Mouse (Mus musculus) frontal cortex, postnatal 10 days (tissue): Measurements from ENCODE around the gene Ppp1r12c.
"Not testable (repeated sequence)": the region's sequence is repeated elsewhere in the genome, so short reads cannot be mapped to it uniquely, and the experiment has no call there.

Experiments
- DNase-seq, 2 experiments: peaks; one replicate each; pipeline ENCODE4 v3.0.0; 2022; ENCODE audit warnings: low spot score in 2 of 2, mixed read lengths in 1 of 2

Ppp1r12c gene

DNA sequence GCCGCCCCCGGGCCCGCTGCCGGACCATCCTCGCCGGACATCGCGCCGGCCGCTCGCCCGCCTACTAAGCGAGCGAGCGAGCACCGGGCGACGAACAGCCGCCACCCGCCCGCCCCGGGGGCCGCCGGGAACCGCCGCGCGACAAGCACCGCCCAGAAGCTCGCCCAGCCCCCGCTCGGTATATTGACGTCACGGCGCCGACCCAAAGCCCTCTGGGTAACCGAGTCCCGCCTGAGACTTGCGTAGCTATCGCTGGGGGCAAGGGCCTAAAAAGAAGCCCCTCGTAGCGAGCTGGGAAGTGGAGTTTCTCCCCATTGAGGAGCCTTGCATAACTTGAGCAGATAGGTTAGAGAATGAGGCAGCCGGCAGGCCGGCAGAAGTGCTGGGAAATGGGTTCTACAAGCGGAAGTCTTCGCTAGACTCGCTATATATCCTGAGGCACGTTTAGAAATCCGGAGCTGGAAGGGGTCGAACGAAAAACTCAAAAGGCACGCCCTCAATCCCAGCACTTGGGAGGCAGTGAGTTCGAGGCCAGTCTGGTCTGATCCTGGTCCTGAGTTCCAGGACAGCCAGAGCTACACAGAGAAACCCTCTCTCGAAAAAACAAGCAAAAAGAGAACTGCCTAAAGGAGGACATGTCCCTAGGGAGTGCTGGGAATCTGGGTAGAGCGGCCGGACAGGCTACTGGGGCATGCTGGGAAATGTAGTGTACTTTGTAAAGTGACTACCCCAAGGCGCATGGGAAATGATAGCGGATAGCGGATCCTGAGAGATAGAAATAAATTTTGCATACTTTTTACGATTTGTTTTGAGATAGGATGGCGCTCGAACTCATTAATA, at the start of gene Ppp1r12c:
Gene Ppp1r12c (minus strand): TSS at position 123 of the 840 bp plus-strand sequence.
- peak; percentile 90 to 96 for DNase-seq

DNA sequence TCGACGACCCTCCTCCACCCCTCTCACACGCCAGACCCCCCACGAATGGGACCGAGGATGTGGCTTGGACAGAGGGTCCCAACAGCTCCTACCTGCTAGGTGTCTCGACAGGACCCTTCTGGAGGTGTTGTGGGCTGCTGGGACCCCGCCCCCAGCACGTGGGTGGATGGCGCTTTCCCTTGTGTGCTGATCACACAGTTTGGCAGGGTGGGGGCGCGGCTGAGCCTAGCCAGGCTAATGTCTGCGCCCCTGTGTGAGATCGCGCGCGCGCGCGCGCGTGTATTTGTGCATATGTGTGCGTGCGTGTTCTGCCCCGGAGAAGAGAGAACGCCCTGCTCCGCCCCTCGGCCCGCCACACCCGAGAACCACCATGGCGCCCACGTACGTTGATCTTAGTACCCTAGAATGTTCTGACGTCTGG, 45.8 kb upstream of the Ppp1r12c start, which contains the start of gene Syt5:
Gene Syt5 (minus strand): TSS at position 321 of the 421 bp plus-strand sequence.
- peak; percentile 76 to 78 for DNase-seq

DNA sequence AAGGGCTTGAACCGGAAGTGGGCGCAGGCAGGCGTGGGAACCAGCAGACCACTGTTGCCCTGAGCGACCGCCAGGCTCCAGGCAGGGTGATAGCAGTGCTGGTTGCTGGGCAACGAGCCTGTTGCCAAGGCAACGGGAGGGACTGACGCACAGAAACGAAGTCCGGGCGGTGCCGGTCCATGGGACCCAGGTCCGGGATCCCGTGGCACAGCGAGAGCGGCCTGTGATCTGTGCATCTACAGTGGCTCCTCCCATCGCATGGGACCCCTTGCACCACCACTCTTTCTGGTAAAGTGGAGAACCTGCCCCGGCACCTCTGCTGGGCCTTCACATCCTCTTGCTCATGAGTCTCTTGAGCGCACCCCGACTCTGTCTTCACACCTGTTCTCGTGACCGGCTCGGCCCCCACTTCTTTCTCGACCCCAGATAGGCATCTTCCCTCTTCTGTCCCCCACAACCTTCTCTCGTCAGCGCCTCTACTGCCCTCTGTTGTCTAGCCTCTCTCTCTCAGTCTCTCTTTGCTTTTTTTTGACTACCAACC, 45.2 kb upstream of the Ppp1r12c start:
- peak; percentile 95 to 96 for DNase-seq

DNA sequence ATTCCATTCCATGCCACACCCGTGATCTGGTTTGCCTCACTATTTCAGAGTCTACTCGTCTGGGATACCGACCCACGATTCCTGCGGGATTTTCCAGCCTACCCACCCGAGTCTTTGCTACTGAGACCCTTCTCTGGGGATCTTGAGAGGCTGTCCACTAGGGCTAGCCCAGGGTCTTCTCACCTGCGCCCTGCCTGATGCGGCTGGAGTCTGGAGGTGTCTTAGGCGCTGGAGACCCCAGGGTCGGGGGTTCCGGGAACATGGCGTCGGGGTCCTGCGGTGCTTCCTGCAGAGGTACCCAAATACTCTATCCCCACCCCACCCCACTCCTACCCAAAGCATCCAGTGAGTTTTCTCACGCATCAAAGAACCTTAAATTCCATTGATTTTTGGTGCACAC, 44.6 kb upstream of the Ppp1r12c start:
- DNase-seq, result no peak

DNA sequence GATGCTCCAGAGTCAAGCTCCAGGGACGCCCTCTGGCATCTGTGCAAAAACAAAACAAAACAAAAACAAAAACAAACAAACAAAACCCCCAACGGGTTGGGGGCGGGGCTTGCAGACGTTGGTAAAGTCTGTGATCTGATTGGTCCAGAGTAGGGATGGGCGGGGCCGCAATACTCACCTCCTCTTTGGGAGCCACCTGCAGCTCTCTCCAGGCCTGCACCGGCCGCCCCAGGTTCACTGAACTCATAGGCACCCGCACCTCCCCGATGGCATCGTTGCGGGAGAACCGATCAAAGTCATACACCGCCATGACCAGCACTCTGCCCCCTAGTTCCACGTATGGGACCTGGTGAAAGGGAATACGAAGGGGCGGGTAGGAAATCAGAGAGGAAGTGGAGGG, 40.5 kb upstream of the Ppp1r12c start:
- DNase-seq, result no peak

DNA sequence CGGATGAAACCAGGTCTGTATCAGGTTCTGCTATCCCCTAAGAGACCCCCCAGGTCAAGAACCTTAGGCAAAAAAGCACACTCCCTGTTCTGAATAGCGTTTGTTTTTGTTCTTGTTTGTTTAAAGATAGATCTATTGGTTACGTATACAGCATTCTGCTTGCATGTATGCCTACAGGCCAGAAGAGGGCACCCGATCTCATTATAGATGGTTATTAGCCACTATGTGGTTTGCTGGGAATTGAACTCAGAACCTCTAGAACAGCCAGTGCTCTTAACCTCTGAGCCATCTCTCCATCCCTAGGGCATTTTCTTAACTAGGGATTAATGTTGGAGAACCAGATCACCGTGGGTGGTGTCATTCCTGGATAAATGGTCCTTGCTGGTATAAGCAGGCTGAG, 39.9 kb upstream of the Ppp1r12c start:
- no peak for DNase-seq

DNA sequence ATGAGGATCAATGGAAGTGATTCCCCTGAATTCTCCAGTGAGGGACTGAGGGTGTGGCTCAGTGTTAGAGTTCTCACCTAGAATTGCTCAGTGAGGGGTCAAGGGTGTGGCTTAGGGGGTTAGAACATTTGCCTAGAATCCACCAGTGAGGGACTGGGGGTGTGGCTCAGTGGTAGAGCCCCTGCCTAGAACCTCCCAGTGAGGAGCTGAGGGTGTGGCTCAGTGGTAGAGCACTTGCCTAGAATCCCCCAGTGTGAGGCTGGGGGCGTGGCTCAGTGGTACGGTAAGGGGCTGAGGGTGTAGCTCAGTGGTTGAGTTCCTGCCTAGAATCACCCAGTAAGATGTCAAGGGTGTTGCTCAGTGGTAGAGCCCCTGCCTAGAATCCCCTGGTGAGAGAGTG, 37.5 kb upstream of the Ppp1r12c start:
- DNase-seq, result no peak

DNA sequence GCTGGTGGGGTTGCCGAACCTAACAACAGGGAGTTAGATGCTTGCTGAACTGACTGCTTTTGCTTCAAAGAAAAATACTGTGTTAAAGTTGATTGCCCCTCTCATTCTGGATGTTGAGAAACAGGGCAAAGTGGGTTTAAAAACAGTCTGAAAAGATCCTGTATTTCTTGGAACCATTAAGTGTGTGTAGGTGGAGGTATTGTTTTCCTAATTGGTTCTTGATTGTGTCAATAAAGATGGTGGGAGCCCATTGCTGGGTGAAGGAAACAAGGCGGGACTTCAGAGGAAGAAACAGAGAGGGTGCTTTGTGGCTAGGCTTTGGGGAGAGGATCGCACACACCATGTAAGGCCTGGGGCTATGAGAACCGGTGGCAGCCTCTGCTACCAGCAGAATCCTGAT, 35.7 kb upstream of the Ppp1r12c start:
- DNase-seq, result no peak

DNA sequence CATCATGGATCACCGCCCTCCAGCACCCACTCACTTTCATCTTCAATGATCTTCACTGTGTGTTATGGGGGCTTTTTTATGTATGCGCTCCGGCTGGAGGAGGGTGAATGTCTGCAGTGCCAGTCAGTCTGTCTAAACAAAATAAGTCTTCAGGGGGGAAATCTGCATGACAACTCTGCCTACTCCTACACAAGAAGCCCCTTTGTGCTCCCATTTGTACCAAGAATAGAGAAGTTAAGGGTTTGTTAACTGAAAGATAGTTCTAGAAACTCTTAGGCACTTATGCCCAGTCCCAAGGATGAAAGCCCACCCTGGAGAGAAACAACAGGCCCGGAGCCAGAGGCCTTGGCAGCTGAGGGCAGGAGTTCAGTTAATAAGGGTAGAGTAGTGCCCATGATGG, 34.9 kb upstream of the Ppp1r12c start:
- DNase-seq, result no peak

DNA sequence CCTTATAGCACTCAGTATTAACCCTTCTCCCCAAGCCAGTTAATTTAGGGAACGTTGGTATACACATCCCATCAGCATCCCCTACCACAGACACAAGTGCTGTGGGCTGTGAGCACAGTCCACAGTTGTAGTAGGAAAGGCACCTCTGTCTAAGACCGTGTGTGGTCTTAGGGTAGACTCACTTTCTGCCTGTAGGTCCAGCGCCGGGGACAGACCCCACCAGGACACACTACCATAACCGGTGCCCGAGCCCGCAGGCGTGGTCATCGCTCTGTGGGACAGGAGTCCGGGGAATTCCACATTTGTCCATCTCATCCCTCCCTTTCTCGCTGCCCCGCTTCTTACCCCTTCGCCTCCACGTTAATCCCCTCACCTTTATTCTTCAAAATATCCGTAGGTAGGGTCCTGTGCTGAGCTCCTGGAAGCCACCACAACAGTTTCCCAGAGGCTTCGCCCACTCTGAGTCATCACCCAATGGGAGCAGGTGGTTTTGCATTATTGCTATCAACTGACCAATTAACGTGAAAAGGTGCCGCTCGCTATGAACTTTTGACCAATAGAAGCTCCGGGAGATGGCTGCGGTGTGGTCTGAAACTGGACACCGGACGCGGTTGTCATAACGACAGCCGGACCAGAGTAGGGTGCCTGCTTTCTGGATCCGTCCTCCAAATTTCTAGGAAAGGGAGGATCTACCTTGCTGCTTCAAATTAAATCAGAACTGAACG, 30.7 kb upstream of the Ppp1r12c start, which contains the start of gene Dnaaf3:
Gene Dnaaf3 (minus strand): TSS at position 449 of the 725 bp plus-strand sequence.
- DNase-seq, result no peak

DNA sequence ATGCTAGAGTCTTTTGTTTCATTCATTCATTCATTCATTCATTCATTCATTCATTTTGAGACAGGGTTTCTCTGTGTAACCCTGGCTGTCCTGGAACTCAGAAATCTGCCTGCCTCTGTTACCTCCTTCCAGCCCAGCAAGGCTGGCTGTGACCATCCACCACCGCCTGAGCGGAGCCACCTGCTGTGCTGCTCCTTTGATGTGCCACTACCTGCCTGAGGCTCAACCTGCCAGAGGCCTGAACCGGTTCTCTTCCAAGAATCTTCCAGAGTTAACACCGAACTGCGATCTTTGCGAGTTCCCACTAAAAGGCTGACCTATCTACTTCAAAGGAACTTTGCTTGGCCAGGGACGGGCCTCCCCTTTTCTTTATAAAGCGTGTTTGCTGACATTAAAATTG, 28.7 kb upstream of the Ppp1r12c start:
- DNase-seq, result not testable (repeated sequence)

DNA sequence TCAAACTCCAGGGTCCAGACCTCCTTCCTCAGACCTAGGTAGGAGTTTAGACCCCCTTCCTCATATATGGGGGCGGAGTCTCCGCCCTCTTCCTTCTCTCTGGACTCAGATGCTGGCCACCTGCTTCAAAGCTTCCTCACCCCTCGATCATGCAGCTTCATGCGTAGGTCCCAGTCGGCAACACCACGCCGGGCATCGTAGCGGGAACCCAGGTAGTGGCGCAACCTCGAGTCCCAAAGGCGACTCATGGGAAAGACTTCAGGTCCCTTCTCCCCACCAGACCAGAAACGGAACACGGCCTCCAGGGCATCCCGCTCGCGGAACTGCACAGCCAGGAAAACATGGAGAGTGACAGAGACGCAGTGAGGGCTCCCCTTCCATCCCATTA, 25.8 kb upstream of the Ppp1r12c start:
- no peak for DNase-seq

DNA sequence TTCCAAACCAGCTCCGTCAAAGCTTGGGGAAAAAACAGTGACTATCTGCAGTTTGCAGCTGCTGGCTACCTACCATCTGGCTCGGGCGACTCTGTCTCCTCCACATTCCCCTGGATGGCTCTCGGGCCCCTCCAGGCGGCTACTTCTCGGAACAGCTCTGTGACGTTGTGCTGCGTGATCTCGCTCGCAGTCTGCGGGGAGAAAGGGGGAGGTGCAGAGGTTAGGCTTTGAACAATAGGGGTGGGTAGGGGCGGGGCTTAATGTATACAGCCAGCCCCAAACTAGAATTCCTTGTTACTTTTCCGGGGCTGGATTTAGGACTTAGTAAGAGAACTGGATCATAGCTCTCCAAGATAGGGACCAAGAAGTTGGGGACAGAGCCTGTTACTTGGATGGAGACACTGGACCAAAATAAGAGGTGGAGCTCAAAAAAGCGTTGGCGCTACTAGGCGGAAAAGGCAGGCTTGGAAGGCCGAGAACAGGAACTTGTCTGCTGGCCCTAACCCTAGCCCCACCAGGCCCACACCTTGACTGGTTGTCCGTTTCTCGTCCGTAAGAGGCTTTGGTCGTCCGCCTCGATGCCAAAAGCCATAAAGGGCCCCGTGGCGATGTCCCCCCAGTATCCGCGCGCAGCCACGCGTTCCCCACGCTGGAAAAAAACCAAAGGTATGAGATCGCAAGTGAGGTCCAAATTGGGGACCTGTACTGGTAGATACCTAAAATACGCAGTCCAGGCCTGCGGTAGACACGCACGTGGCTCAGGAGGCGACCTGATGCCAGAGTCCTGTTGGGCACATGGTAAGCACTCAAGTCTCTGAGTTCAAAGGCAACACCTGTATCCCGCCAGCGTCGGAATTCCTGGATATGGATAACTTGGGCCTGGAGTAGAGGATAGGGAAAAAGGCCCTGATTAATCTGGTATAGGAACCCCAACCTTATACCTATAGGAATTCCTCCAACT, 25.1 kb upstream of the Ppp1r12c start:
- peak; percentile 61 to 74 for DNase-seq

DNA sequence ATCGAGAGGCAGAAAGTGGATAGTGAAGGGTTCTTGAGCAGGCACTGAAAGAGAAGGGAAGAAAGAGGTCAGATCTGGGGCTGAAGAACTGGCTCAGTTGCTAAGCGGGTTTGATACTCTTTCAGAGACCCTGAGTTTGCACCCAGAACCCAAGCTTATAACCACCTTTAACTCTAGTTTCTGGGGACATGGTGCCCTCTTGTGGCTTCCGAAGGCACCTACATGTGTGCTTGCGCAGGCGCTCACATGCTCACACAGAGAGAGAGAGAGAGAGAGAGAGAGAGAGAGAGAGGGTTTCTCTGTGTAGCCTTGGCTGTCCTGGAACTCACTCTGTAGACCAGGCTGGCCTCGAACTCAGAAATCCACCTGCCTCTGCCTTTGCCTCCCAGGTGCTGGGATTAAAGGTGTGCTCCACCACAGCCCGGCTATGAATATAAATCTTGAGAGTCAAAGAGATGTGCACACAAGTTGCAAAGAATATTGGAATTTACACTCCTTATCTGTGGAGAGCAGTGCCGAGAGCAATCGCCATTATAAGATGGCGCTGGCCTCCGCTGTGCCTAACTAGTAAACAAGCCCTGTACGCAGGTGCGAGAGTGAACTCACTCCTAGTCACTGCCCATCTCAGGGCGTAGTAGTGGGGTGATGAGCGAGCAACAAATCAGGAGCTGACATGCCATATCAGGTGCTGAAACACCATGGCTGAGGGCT, 22.9 kb upstream of the Ppp1r12c start, which contains the start of gene Tnni3:
Gene Tnni3 (minus strand): TSS at position 18 of the 711 bp plus-strand sequence.
- DNase-seq, result not testable (repeated sequence)

DNA sequence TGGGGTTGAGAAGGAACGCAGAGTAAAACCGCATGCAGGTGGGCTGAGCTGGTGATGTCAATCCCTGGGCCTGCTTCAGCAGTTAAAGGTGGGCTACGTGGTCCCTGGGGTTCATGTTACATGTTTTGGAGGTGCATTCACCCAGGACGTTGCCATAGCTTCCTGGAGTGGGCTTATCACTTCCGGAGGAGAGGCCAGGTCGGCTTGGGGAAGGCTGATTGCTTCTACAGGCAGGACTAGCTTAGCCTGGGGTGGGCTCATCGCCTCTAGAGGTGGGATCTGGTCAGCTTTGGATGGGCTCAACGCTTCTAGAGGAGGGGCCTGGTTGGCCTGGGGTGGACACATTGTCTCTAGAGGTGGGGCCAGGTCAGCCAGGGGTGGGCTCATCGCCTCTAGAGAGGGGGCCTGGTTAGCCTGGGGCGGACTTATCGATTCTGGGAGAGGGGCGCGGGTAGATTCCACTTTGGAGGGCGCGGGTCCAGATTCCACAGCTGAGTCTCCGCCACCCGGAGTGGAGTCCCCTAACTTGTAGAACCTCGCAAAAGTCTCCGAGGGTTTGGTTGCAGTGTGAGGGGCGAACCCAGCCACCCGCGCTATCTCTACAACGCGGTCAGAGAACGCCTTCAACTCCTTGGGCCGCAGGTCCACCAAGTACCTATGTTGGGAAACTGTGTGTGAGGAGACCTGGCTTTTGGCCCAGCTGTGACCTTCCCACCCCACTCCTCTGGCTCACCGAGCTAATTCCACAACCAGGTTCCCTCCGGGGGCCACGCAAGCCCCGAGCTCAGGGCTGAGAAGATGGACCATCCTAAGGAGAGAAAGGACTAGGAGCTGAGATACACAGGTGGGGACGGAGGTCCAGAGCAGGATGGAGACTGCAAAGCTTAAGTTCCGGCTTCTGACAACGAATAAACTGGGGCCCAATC, 22.0 kb upstream of the Ppp1r12c start:
- DNase-seq, result no peak

DNA sequence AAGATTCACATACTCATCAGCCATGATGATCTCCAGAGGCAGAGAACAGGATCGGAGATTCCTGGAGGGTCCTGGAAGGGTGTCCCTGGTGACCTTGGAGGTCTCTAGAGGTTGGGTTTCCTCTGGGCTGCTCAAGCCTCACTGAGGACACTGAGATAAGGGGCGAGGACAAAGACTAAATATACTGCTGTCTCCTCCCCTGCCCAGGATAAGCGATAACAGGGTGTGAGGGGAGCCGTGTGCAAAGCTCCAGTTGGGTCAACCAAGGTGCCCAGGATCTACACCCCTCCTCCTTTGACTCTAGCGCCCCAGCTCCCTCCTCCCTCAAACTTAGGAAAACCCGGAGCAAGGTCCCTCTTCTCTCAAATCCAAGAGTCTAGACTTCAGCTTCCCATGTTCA, 20.8 kb upstream of the Ppp1r12c start:
- DNase-seq, result no peak

DNA sequence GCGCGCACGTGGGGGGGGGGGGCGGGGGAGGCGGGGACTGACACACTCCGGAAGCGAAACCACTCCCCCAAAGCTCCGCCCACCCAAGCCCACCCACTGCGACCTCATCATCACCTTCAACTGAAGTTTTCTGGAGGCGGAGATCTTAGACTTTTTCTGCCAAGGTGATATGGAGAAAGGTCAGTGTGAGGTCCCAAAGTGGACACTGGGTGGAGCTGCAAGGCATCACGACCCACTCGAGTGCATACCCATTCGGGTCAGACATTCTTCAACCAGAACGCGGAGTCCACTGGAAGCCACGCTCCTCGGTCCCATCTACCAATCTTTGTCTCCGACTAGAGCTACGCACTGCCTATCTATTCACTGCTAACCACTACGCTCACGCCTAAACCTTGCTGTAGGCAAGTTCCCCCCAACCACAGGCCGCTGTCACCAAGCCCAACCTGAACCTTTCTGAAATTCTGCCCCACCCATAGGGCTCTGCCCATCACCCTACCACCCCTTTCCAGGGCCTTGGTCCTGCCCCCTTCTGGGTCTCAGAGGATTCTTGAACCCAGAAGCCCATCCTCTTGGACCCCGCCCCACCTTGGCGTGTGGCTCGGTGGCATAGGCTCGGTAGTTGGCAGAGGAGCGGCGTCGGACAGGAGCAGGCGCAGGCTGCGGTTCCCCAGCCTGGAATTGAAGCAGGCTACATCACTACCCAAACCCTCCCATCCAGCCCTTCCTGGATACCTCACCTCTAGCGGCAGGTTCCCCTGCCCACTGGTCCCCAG, 19.9 kb upstream of the Ppp1r12c start:
- DNase-seq, result no peak

DNA sequence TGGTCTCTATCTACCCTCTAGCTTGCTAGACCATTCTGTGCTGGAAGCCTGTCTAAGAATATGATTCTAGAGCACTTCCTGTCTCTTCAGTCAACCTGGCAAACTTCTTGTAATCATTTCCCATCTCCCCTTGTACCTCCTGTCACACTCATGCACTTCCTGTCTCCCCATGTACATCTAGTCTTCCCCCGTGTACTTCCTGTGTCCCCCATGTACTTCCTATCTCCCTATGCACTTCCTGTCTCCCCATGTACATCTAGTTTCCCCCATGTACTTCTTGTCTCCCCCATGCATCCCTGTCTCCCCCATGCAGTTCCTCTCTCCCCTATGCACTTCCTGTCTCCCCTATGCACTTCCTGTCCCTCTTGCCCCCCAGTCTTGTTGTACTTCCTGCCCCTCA, 17.0 kb upstream of the Ppp1r12c start:
- DNase-seq, result no peak
